Mouse (Mus musculus): ENCODE measurements around the gene Trp73. TPM values are rescaled to one million over a fixed set of nuclear protein-coding genes. Genes with fewer than 3 reads are reported as not detected.

The Trp73 gene
- polyA plus RNA-seq, 1 experiment = not detected

DNA sequence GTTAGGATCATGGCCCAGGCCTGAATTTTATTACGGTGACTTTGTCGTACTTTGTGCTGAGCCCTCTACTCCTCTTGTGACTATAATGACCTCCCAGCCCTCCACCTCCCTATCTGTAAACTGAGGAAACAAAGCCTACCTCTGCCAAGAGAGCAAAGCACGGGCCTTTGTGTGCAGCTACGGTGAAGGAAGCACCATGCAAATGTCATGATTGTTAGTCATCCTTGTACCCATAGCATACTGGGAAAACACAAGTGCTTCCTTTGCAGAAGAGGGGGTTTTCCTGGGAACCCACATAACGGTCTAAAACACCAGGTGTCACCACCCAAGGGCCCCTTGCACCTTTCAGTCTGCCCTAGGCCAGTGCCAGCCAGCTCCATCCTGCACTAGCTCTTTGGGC, 14.8 kb downstream of the Trp73 start:
- H3K27ac ChIP-seq (ENCODE audit: control insufficient read depth, insufficient read depth, low read depth, low read length, poor library complexity) = no peak overlapping the region
- peaks cover 1% of the 10 kb centered on the region; the same call in 1 of the 2 replicates for H3K4me1 ChIP-seq (ENCODE audit: control insufficient read depth, insufficient read depth, low read length)
- 70% methylated on average over 5 of the region's 5 CpGs for WGBS
- H3K4me3 ChIP-seq (replicated peaks; ENCODE audit: control insufficient read depth, low read depth, low read length) = no peak overlapping the region
- TF ChIP-seq POLR2A (IDR thresholded peaks at IDR 0.05; ENCODE audit: borderline replicate concordance, control insufficient read depth, low read depth, low read length) = no peak
- no peak for TF ChIP-seq CTCF (IDR thresholded peaks at IDR 0.05; ENCODE audit: control insufficient read depth, insufficient read depth, low read length)

DNA sequence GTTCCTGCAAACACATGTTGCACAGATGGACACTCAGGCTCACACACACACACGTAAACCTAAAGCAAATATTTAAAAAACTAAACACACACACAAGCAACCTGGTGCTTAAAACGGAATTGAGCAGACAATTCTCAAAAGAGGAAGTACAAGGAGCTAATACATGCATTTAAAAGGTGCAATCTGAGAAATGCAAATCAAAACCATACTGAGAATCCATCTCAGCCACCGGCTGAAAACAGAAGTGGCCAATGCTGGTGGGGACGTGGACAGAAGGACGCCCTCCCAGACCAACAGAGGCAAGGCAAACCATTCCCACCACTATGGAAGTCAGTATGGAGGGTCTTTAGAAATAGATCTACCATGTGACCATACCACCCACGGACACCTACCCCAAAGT, 16.5 kb downstream of the Trp73 start:
- peaks cover 1% of the 10 kb centered on the region; the same call in 1 of the 2 replicates for H3K4me1 ChIP-seq (ENCODE audit: control insufficient read depth, insufficient read depth, low read length)
- no peak for TF ChIP-seq CTCF (IDR thresholded peaks at IDR 0.05; ENCODE audit: control insufficient read depth, insufficient read depth, low read length)
- no peak for TF ChIP-seq POLR2A (IDR thresholded peaks at IDR 0.05; ENCODE audit: borderline replicate concordance, control insufficient read depth, low read depth, low read length)
- WGBS = 30% methylated on average over 6 of the region's 6 CpGs
- no peak overlapping the region for H3K27ac ChIP-seq (ENCODE audit: control insufficient read depth, insufficient read depth, low read depth, low read length, poor library complexity)
- H3K4me3 ChIP-seq (replicated peaks; ENCODE audit: control insufficient read depth, low read depth, low read length) = no peak overlapping the region

DNA sequence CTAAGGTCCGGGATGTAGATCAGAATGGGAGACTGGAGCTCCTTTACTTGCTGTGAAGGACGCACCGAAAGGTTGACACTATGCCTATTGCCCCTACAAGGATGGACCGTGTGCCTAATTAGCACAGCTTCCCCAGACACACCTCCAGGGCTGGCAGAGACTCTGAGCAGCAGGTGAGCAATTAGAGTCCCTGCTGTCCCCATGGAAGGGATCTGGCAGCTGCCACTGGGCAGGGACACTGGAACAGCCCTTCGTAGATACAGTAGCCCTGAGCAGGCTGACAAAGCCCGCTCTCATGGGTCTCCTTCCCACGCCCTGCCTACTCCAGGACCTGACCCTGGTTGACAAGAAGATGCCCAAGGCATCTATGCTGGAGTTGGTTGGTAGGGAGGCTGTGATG, 17.6 kb downstream of the Trp73 start:
- 66% methylated on average over 7 of the region's 7 CpGs for WGBS
- no peak for TF ChIP-seq POLR2A (IDR thresholded peaks at IDR 0.05; ENCODE audit: borderline replicate concordance, control insufficient read depth, low read depth, low read length)
- no peak for TF ChIP-seq CTCF (IDR thresholded peaks at IDR 0.05; ENCODE audit: control insufficient read depth, insufficient read depth, low read length)
- Histone ChIP-seq H3K4me3 (replicated peaks; ENCODE audit: control insufficient read depth, low read depth, low read length) (no peak overlapping the region), H3K27ac (ENCODE audit: control insufficient read depth, insufficient read depth, low read depth, low read length, poor library complexity) (peak overlapping the region; percentile 23; the same call in 1 of the 2 replicates), H3K4me1 (ENCODE audit: control insufficient read depth, insufficient read depth, low read length) (peaks cover 1% of the 10 kb centered on the region; the same call in 1 of the 2 replicates)

DNA sequence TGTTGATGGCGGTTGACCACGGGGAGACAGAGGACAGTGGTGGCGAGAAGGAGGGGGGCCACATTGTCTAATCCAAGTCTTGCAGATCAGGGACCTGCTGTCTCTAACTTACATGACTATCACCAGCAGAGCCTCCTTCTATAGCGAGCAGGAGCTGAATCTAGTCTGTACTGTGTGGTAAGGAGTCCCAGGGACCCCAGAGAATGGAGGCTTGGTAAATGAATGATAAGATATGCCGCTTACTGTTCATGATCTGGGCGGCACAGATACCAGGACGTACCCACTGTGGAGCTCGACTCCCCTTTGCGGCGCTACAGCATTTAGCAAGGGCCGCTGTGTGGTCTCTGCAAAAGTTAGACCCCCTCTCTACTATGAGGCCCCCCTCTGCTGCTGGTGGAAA, 18.2 kb downstream of the Trp73 start:
- TF ChIP-seq CTCF (IDR thresholded peaks at IDR 0.05; ENCODE audit: control insufficient read depth, insufficient read depth, low read length) (no peak), POLR2A (IDR thresholded peaks at IDR 0.05; ENCODE audit: borderline replicate concordance, control insufficient read depth, low read depth, low read length) (no peak)
- Histone ChIP-seq H3K27ac (ENCODE audit: control insufficient read depth, insufficient read depth, low read depth, low read length, poor library complexity) (peak overlapping the region; percentile 27), H3K4me1 (ENCODE audit: control insufficient read depth, insufficient read depth, low read length) (peaks cover 1% of the 10 kb centered on the region; the same call in 1 of the 2 replicates), H3K4me3 (replicated peaks; ENCODE audit: control insufficient read depth, low read depth, low read length) (no peak overlapping the region)
- 65% methylated on average over 11 of the region's 11 CpGs for WGBS

DNA sequence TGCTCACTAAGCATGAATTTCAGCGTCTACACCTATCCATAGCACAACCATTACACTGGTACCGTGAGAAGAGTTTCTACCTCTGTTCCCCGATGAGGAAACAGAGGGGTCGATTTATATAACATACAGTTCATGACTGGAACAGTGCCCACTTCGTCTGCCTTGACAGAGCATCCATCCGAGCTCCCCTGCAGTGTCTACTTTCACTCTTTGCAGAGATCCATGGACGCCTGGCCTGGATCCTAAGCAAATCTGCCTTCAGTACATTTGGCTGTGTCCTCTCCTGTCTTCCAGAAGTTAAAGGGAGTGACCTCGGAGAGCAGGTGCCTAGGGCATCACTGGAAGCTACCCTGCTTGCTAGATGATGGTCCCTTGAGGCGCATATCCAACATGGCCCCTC, 20.8 kb downstream of the Trp73 start:
- no peak overlapping the region for H3K27ac ChIP-seq (ENCODE audit: control insufficient read depth, insufficient read depth, low read depth, low read length, poor library complexity)
- H3K4me1 ChIP-seq (ENCODE audit: control insufficient read depth, insufficient read depth, low read length) = peaks cover 1% of the 10 kb centered on the region; the same call in 1 of the 2 replicates
- TF ChIP-seq CTCF (IDR thresholded peaks at IDR 0.05; ENCODE audit: control insufficient read depth, insufficient read depth, low read length) = no peak
- no peak for TF ChIP-seq POLR2A (IDR thresholded peaks at IDR 0.05; ENCODE audit: borderline replicate concordance, control insufficient read depth, low read depth, low read length)
- 72% methylated on average over 9 of the region's 9 CpGs for WGBS
- no peak overlapping the region for H3K4me3 ChIP-seq (replicated peaks; ENCODE audit: control insufficient read depth, low read depth, low read length)

DNA sequence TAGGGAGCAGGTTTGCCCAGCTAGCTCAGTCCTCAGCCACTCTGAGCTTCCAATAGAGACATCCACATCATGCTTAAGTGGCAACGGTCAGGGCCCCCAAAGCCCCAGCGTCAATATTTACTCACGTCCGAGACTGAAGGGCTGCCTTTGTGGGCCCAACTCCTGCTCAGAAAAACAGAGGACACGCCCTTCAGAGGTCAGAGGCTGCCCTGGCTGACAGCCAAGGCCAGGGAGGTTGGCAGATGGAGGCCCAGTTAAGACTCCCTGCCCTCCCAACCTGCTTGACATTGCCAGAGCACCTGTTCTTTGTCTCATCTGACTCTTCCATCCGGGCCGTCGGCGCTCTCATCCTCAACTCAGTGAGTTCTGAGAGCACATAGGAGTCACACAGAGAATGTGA, 21.2 kb downstream of the Trp73 start:
- H3K4me1 ChIP-seq (ENCODE audit: control insufficient read depth, insufficient read depth, low read length) = peaks cover 1% of the 10 kb centered on the region; the same call in 1 of the 2 replicates
- peak overlapping the region; percentile 17; the same call in 1 of the 2 replicates for H3K27ac ChIP-seq (ENCODE audit: control insufficient read depth, insufficient read depth, low read depth, low read length, poor library complexity)
- WGBS = 61% methylated on average over 9 of the region's 9 CpGs
- no peak overlapping the region for H3K4me3 ChIP-seq (replicated peaks; ENCODE audit: control insufficient read depth, low read depth, low read length)
- no peak for TF ChIP-seq POLR2A (IDR thresholded peaks at IDR 0.05; ENCODE audit: borderline replicate concordance, control insufficient read depth, low read depth, low read length)
- TF ChIP-seq CTCF (IDR thresholded peaks at IDR 0.05; ENCODE audit: control insufficient read depth, insufficient read depth, low read length) = no peak

DNA sequence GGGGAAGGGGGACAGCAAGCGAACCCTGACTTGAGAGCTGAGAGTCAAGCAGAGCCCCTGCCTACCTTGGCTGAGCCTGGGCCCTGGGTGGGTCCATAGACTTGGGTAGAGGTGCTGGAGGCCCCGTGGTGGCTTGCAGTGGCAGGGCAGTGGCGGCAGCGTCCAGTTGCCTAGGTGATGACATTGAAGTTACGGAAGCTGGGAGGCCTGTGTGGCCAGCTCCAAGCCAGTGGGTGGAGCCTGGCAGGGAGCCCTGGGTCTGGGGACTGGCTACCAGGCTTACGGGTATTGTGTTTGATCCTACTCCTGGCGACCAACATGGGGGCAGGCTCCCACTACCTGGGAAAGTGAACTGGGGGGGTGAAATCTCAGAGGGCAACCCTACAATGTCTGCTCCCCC, 23.6 kb downstream of the Trp73 start:
- Histone ChIP-seq H3K4me1 (ENCODE audit: control insufficient read depth, insufficient read depth, low read length) (no peaks in the 10 kb centered on the region; the same call in 1 of the 2 replicates), H3K4me3 (replicated peaks; ENCODE audit: control insufficient read depth, low read depth, low read length) (no peak overlapping the region), H3K27ac (ENCODE audit: control insufficient read depth, insufficient read depth, low read depth, low read length, poor library complexity) (no peak overlapping the region)
- TF ChIP-seq CTCF (IDR thresholded peaks at IDR 0.05; ENCODE audit: control insufficient read depth, insufficient read depth, low read length) = no peak
- TF ChIP-seq POLR2A (IDR thresholded peaks at IDR 0.05; ENCODE audit: borderline replicate concordance, control insufficient read depth, low read depth, low read length) = no peak
- WGBS = 65% methylated on average over 7 of the region's 7 CpGs

DNA sequence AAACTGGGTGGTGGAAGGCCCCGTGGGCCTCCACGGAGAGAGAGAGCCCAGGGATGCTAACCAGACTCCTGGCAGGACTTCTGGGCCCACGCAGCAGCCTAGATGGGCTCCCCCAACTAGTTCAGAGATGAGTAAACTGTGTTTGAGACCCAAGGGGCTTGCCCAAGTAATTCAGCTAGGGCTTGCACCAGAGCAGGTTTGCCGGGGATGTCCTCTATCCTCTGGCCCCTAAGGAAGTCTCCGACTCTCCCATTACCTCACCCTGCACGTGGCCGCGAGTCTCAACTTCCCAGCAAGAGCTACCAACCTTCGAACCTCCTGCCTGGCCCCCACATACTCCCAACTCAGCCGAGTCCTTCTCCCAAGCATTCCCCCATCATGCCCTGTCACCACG, 30.2 kb downstream of the Trp73 start:
- H3K27ac ChIP-seq (ENCODE audit: control insufficient read depth, insufficient read depth, low read depth, low read length, poor library complexity) = no peak overlapping the region
- H3K4me1 ChIP-seq (ENCODE audit: control insufficient read depth, insufficient read depth, low read length) = no peaks in the 10 kb centered on the region
- no peak overlapping the region for H3K4me3 ChIP-seq (replicated peaks; ENCODE audit: control insufficient read depth, low read depth, low read length)
- no peak for TF ChIP-seq CTCF (IDR thresholded peaks at IDR 0.05; ENCODE audit: control insufficient read depth, insufficient read depth, low read length)
- TF ChIP-seq POLR2A (IDR thresholded peaks at IDR 0.05; ENCODE audit: borderline replicate concordance, control insufficient read depth, low read depth, low read length) = no peak
- WGBS = 78% methylated on average over 11 of the region's 11 CpGs

All from bone marrow, adult 2 months (tissue).